Mouse (Mus musculus) intestine, embryonic 14.5 days (tissue): Measurements from ENCODE around the gene Nipal4. TPM values are rescaled to one million over a fixed set of nuclear protein-coding genes. Genes with fewer than 3 reads are reported as not detected.

Experiments used
- ATAC-seq: fragments of 200-750 bp; cut with Nextera tagmentation; replicated peaks from 2 replicates; pipeline ENCODE4 v1.8.0; 2017; ENCODE audit warnings: low read depth, moderate number of reproducible peaks, moderate TSS enrichment, moderate library complexity; ENCODE audit not compliant: low FRiP score, low TSS enrichment
- DNase-seq: peaks from one replicate; pipeline ENCODE4 v3.0.0-alpha.2; 2018; ENCODE audit warnings: low spot score
- H3K27ac ChIP-seq: fragments of 300-500 bp; sonication (generic); 2 replicates; pipeline ENCODE4 v1.5.1; 2014; ENCODE audit warnings: low read depth, mild to moderate bottlenecking, control low read depth
- H3K27me3 ChIP-seq: fragments of 300-500 bp; sonication (generic); replicated peaks from 2 replicates; pipeline ENCODE4 v1.6.1; 2014; ENCODE audit warnings: low read length, control low read depth; ENCODE audit not compliant: control insufficient read depth, insufficient read depth
- H3K36me3 ChIP-seq: fragments of 300-500 bp; sonication (generic); 2 replicates; pipeline ENCODE4 v1.6.1; 2014; ENCODE audit warnings: low read length, control low read depth; ENCODE audit not compliant: control insufficient read depth, insufficient read depth
- H3K4me1 ChIP-seq: fragments of 300-500 bp; sonication (generic); replicated peaks from 2 replicates; pipeline ENCODE4 v1.6.1; 2014; ENCODE audit warnings: low read length, control low read depth, mixed read lengths; ENCODE audit not compliant: control insufficient read depth, insufficient read depth
- H3K4me2 ChIP-seq: fragments of 300-500 bp; sonication (generic); 2 replicates; pipeline ENCODE4 v1.6.1; 2014; ENCODE audit warnings: low read length
- H3K4me3 ChIP-seq: fragments of 300-500 bp; sonication (generic); 2 replicates; pipeline ENCODE4 v1.5.1; 2014; ENCODE audit warnings: low read depth, low read length, control low read depth, mixed read lengths
- H3K9ac ChIP-seq: fragments of 300-500 bp; sonication (generic); 2 replicates; pipeline ENCODE4 v1.6.1; 2014; ENCODE audit warnings: mild to moderate bottlenecking, low read length
- H3K9me3 ChIP-seq: fragments of 300-500 bp; sonication (generic); 2 replicates; pipeline ENCODE4 v1.6.1; 2016; ENCODE audit warnings: low read length, control low read depth; ENCODE audit not compliant: control insufficient read depth
- WGBS: fragments of 180-500 bp; shearing (Covaris S2); extraction: QIAGEN DNeasy Blood & Tissue Kit; methylation state at CpG from one replicate; pipeline ENCODE4 v1.1.7; 2014; 5-methylcytosine and 5-hydroxymethylcytosine counted together
- polyA plus RNA-seq: library from polyadenylated mRNA; unstranded; fragments of >200 nt; fragmentation: Nextera tagmentation; extraction: Ambion mirVana; gene quantifications from 2 replicates; pipeline ENCODE4 v1.2.1, GENCODE M21; 2014

The Nipal4 gene
- polyA plus RNA-seq, 1 experiment from 2014 or later: 3.5 TPM

- H3K27me3 ChIP-seq: no peaks in the 10 kb centered on the region
- ATAC-seq: no peak
- H3K9me3 ChIP-seq: no peaks in the 10 kb centered on the region
- 75% methylated on average over 6 of the region's 6 CpGs for WGBS
- no peak for DNase-seq
- no peak overlapping the region for H3K4me3 ChIP-seq
- H3K36me3 ChIP-seq: peaks cover 71% of the 10 kb centered on the region
- H3K4me2 ChIP-seq: no peak overlapping the region
- no peaks in the 10 kb centered on the region for H3K4me1 ChIP-seq
- H3K27ac ChIP-seq: no peak overlapping the region
- H3K9ac ChIP-seq: no peak overlapping the region
Observed at GRCm38 (mm10) chr11:46143342-46143741, 23.0 kb downstream of the Nipal4 start.

GRCm38 (mm10) chr11:46134899-46135298 lies 31.4 kb downstream of the Nipal4 start:
- H3K4me2 ChIP-seq: no peak overlapping the region
- H3K27me3 ChIP-seq: no peaks in the 10 kb centered on the region
- H3K9me3 ChIP-seq: no peaks in the 10 kb centered on the region
- ATAC-seq: no peak
- no peak overlapping the region for H3K4me3 ChIP-seq
- WGBS: 87% methylated on average over 2 of the region's 2 CpGs
- no peak overlapping the region for H3K27ac ChIP-seq
- peaks cover 89% of the 10 kb centered on the region for H3K36me3 ChIP-seq
- DNase-seq: no peak
- H3K9ac ChIP-seq: no peak overlapping the region
- H3K4me1 ChIP-seq: no peaks in the 10 kb centered on the region

GRCm38 (mm10) chr11:46131022-46131986 lies 35.0 kb downstream of the Nipal4 start:
- DNase-seq: no peak
- Histone ChIP-seq H3K9me3 (no peaks in the 10 kb centered on the region), H3K36me3 (peaks cover 69% of the 10 kb centered on the region), H3K4me2 (no peak overlapping the region), H3K27ac (no peak overlapping the region), H3K9ac (no peak overlapping the region), H3K4me3 (no peak overlapping the region), H3K4me1 (no peaks in the 10 kb centered on the region), H3K27me3 (no peaks in the 10 kb centered on the region)
- 90% methylated on average over 17 of the region's 17 CpGs for WGBS
- no peak for ATAC-seq

- no peaks in the 10 kb centered on the region for H3K4me1 ChIP-seq
- DNase-seq: peak; percentile 65
- 71% methylated on average over 9 of the region's 9 CpGs for WGBS
Observed at GRCm38 (mm10) chr11:46128548-46128945, 37.8 kb downstream of the Nipal4 start.

GRCm38 (mm10) chr11:46127621-46128547 lies 38.4 kb downstream of the Nipal4 start:
- Histone ChIP-seq H3K27me3 (no peaks in the 10 kb centered on the region), H3K36me3 (peaks cover 65% of the 10 kb centered on the region), H3K4me3 (no peak overlapping the region), H3K9ac (no peak overlapping the region), H3K4me2 (no peak overlapping the region), H3K4me1 (no peaks in the 10 kb centered on the region), H3K9me3 (no peaks in the 10 kb centered on the region), H3K27ac (peak overlapping the region; percentile 14)
- DNase-seq (no peak), ATAC-seq (no peak; the same call in 1 of the 2 replicates)
- WGBS: 71% methylated on average over 15 of the region's 15 CpGs

More at GRCm38 (mm10) chr11:46128548-46128945, 37.8 kb downstream of the Nipal4 start:
- Histone ChIP-seq H3K9ac (no peak overlapping the region), H3K4me3 (no peak overlapping the region), H3K27me3 (no peaks in the 10 kb centered on the region), H3K9me3 (no peaks in the 10 kb centered on the region), H3K36me3 (peaks cover 65% of the 10 kb centered on the region), H3K27ac (no peak overlapping the region), H3K4me2 (no peak overlapping the region)
- no peak for ATAC-seq

GRCm38 (mm10) chr11:46126827-46127410 lies 39.4 kb downstream of the Nipal4 start:
- Histone ChIP-seq H3K4me1 (no peaks in the 10 kb centered on the region), H3K27ac (peak overlapping the region; percentile 14; the same call in 1 of the 2 replicates), H3K36me3 (peaks cover 68% of the 10 kb centered on the region), H3K4me3 (no peak overlapping the region), H3K4me2 (no peak overlapping the region), H3K9me3 (no peaks in the 10 kb centered on the region), H3K27me3 (no peaks in the 10 kb centered on the region), H3K9ac (no peak overlapping the region)
- 90% methylated on average over 11 of the region's 11 CpGs for WGBS
- DNase-seq (no peak), ATAC-seq (no peak)

GRCm38 (mm10) chr11:46126317-46126716 lies 40.0 kb downstream of the Nipal4 start:
- Histone ChIP-seq H3K4me2 (no peak overlapping the region), H3K4me3 (no peak overlapping the region), H3K9ac (no peak overlapping the region), H3K27ac (no peak overlapping the region), H3K36me3 (peaks cover 71% of the 10 kb centered on the region), H3K4me1 (no peaks in the 10 kb centered on the region), H3K9me3 (no peaks in the 10 kb centered on the region), H3K27me3 (no peaks in the 10 kb centered on the region)
- 89% methylated on average over 7 of the region's 7 CpGs for WGBS
- DNase-seq (no peak), ATAC-seq (no peak)

- no peaks in the 10 kb centered on the region for H3K4me1 ChIP-seq
- no peak overlapping the region for H3K4me3 ChIP-seq
- no peak overlapping the region for H3K27ac ChIP-seq
- H3K9me3 ChIP-seq: no peaks in the 10 kb centered on the region
- H3K36me3 ChIP-seq: peaks cover 72% of the 10 kb centered on the region
- H3K4me2 ChIP-seq: no peak overlapping the region
- no peaks in the 10 kb centered on the region for H3K27me3 ChIP-seq
- ATAC-seq (no peak), DNase-seq (no peak)
- WGBS: 93% methylated on average over 7 of the region's 7 CpGs
- no peak overlapping the region for H3K9ac ChIP-seq
Observed at GRCm38 (mm10) chr11:46125835-46126229, 40.5 kb downstream of the Nipal4 start.
